Mouse (Mus musculus) c-Kit-negative CD71-positive TER-119-positive erythroid progenitor cells, embryonic 14.5 days (primary cell): ENCODE measurements around the gene Fuom.

ENCODE experiments used
- DNase-seq: peaks from one replicate; pipeline ENCODE4 v3.0.0-alpha.2; 2013; ENCODE audit warnings: low read depth, low spot score

Gene Fuom

GRCm38 (mm10) chr7:140057413-140058407 is 44.5 kb downstream of the Fuom start:
- DNase-seq = no peak

- DNase-seq = no peak
Measured at GRCm38 (mm10) chr7:140054124-140054523, 48.1 kb downstream of the Fuom start.

DNA sequence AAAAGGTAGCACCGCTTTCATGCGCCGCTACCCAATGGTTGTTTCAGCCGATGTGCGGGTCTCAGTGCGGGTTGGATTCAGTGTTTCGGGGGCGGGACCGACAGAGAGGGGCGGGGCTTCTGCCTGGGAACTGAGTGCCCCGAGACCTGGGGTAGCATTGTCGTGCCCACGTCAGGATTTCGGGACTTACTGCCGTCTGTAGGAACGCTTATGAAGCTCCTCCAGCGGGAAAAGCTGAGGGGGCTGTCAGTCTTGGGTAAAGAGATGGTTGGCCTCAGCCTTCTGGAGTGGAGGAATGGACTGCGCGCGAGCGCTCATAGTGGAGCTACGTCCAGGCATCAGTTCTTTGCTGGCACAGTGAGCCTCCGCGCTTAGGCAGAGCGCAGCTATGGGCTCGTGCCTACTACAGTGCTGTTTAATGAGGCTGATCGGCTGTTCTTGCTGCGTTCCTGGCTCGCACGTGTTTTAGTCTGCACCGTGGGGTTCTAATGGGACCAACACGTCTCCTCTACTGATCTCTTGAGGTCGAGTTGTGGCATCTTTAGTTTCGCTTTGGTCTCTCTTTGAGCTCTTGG is 53.0 kb downstream of the Fuom start:
- DNase-seq = no peak

- no peak for DNase-seq
Measured at GRCm38 (mm10) chr7:140048361-140049114, 53.7 kb downstream of the Fuom start, which contains the start of gene Msx3. Gene Msx3 (minus strand): TSS chr7:140049089.

DNA sequence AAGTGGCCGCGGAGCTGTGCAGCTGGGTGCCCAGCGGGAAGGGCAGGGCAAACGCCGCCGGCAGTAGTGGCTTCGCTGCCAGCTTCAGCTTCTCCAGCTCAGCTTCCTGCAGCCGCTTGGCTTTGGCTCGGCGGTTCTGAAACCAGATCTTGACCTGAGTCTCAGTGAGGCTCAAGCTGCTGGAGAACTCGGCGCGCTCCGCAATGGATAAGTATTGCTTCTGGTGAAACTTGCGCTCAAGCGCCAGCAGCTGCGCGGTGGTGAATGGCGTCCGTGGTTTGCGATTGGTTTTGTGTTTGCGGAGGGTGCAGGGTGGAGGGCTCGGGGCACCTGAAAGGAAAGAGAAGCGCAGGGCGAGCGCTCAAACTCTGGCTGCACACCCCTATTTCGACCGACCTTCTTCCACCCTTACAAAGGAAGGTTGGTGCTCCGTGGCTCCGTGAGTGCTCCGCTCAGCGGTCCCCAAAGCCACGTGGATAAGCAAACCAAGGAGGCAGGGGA is 54.4 kb downstream of the Fuom start:
- no peak for DNase-seq
